Mouse (Mus musculus): ENCODE results near the gene Dock11. TPM values are rescaled to one million over a fixed set of nuclear protein-coding genes. Genes with fewer than 3 reads are reported as not detected.

Gene Dock11
- total RNA-seq, 2 experiments from 2014 or later, result 2.8 to 3.1 TPM

DNA sequence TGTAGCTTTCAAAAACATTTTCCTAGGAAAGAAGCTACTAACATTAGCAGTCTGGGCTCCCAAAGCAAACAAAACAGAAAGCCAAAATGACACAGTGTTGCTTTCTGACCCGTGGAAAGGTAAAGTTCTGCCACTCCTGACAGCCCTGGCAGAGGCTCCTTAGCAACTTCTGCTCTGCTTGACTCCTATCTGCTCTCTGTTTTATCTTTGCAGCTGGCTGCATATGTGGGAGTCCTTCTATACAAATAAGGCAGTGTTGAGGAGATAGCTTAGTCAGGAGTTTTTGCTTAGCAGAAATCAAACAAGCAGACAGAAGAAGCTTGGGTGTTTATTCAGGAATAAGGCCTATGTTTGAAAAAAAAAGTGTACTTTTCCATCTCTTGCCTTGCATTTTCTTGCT is 57.8 kb downstream of the Dock11 start:
- DNase-seq (ENCODE audit: low spot score), result no peak

DNA sequence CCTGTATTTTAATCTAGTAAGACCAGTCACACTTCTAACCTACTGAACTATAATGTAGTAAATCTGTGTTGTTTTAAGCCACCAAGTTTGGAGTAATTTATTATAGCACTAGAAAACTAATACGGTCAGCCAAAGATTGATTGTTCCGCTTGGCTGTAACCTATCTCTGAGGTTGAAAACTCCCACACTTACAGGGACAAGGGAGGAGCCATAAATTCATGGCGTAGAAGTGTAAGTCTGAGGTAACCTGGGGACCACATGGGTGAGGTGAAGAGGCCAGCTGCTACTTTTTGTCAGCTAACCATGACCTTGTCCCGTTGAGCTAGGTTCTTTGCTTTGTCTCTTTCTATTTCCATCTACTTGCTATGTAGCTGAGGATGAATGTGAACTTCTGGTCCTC is 61.5 kb downstream of the Dock11 start:
- no peak for DNase-seq (ENCODE audit: low spot score)

DNA sequence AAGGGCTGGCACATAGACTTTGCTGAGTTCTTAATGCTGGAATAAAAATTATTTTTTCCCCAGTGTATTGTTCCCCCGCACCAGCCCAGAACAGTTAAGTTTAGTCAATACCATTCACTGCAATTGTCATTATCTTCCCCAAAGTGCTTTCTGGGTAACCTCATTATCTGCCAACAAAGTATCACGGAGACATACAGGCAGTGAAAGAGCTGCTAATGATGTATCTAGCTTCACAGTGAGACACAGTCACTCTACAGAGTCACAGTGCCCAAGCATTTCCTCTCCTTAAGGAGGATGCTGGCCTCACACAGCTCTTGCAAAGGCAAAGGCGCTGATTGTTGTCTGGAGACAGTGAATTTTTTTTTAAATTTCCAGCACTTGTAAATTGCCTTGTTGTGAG is 63.3 kb downstream of the Dock11 start:
- DNase-seq (ENCODE audit: low spot score), result no peak

DNA sequence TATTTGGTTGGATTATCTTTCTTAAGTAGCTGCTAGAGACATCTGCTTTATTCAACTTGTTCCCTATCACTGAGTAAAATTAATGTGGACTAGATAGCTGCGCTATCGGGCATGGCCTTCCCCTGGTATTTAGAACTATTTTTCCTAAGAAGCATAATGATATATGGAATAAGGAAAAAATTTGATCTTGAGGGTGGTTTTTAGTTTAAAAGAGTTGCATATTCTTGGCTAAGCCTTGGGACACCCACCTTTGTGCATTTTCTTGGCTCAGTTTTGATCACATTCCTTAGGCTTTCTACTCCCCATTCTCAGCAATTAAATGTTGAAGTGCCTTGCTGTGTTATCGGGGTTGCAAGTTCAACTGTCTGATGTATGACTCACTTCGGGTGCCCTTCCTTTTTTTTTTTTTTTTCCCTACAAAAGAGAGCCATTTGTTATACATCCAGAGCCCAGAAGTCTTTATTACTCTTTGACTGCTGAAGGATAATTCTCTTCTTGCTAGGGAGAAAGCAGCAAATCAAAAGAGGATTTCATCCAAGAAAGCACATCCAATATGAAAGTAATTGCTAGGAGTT is 64.0 kb downstream of the Dock11 start:
- no peak for DNase-seq (ENCODE audit: low spot score)

DNA sequence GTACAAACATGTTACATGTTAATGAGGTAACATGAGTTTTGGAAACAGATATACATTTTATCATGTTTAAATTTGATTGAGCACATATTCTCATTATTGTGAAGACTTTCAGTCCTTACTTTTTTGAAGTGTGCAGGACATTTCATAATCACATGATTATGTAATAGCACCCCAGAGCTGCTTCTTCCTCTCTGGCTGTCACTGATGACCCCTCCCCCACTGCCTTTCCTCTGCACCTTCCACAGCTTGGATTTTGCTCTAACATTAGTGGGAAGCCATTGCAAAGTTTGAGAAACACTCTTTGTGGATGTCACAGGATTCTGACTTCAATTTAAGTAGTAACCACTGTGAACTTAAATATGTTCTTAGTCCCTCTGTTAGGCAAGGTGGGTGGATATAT is 67.6 kb downstream of the Dock11 start:
- DNase-seq (ENCODE audit: low spot score), result no peak

DNA sequence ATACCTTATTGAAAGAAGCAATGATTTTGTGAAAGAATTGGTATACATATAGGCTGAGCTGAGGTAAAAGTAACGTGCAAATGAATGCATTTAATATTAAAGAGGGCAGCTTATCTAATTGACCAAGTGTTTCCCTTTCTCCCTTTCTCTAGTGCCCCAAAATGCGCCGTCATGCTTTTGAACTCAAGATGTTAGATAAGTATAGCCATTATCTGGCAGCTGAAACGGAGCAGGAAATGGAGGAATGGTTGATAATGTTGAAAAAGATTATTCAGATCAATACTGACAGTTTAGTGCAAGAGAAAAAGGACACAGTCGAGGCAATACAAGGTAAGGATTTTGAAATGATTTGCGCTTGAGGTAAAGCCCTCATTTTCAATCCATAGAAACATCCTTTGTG is 74.5 kb downstream of the Dock11 start:
- DNase-seq (ENCODE audit: low spot score), result no peak

DNA sequence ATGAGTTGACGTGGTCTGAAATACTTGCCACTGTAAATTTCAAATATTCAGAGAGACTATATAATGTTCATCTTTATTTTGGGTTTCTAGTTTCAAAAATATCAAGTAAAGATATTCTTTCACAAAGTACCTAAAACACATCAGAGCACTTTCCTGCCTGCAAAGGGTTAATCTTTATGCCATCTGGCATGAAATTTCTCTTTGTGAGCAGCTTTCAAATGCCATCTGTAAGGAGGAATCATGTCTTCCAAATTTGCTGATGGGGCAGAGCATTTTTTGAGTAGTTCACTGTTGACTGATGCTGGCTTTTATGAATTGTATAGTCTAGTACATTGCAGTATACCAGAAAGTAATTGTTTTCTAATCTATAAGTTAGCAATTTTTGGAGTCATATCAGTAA is 80.6 kb downstream of the Dock11 start:
- DNase-seq (ENCODE audit: low spot score), result no peak

DNA sequence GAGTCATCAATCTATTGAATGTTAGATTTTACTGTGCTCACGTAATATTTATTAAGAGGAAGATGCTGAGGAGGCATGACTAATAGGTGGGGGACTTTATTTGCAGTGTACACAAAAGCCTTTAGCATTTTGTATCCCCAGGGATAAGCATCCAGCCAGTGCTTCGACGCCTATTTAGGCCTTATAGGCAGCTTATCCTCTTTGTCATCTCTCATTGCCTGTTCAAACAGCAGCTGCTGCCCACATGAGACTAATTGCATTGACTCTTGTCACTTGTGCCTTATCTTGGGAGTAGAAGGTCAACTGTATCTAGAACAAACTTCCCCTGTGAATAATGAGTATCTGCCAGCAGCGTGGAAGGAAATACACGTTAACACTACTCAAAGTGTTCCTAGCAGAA is 88.0 kb downstream of the Dock11 start:
- no peak for DNase-seq (ENCODE audit: low spot score)

DNA sequence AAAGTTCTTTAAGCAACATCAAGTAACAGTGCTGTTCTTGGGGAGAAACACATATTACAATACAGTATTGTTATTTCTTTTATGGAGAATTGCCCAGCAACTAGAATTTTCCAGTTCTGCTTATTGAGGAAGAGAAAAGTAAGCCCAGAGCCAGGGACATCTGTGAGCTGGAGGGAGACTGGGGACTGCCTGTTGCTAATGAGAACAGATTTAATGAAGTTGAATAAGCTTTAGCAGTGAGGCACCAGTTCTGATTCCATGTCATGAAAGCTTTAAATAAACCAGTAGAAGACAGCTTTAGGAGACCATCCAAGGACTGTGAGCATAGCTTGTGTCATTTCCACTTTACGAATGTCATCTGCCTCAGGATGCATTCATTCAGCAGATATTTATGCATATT is 99.3 kb downstream of the Dock11 start:
- DNase-seq (ENCODE audit: low spot score), result no peak

DNA sequence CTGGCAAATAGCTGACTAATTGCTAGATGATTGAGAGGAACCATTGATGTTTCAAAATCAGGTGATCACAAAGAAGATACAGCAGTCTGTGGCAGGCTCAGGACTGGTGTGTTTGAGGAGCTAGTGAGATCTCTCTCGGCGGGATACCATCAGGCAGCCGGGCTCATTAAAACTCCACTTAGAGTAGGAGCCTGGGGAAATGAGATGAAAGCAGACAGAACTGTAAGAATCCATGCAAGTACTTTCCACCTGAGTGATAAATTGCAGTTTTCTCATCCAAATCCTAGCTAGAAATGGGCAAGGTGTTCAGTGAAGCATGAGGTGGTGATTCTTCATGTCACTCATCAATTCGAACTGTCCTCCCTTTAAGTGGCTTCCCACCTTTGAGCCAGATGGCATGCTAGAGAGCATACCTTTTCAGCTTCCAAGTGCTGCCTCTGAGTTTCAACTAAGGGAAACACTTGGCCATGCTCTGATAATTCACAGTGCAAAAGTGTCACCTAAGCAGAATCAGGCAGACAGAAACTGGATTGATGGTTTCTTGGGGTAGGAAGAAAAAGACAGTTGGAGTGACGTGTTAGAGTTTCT is 102.0 kb downstream of the Dock11 start:
- DNase-seq (ENCODE audit: low spot score), result no peak

DNA sequence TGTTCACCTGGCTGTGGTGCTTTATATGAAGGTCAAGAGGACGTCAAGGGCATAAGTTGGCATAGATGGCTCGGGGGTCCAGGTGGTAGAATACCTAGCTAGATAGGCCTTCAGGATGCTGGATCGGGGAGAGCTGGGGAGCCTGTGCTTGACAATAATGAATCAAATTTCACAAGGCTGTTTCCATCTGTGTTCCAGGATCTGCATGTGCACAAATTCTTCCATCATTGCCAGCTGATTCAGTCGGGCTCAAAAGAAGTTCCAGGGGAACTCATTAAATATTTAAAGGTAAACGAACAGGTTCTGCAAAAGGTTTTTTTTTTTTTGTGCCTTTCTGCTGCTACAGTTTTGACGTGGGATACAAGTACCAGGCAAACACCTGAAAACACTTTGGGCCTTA is 105.6 kb downstream of the Dock11 start:
- DNase-seq (ENCODE audit: low spot score), result no peak

DNA sequence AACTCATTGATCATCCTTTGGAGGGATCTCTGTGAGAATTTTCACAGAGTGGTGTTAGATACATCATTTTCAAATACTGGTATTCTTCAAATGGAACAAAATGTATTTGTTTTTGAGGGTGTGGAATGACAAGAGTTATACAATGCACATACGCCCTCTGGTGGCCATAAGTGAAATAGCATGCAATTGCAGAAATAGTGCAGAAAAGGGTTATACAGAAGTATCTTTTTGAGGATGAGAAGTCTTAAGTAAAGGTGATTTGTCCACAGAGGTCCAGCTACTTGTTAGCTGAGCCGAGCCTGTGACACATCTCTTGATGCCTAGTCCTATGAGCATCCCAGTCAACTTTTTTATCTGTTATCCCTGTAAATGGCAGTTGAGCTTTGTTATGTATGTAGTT is 108.4 kb downstream of the Dock11 start:
- DNase-seq (ENCODE audit: low spot score), result peak; percentile 3

DNA sequence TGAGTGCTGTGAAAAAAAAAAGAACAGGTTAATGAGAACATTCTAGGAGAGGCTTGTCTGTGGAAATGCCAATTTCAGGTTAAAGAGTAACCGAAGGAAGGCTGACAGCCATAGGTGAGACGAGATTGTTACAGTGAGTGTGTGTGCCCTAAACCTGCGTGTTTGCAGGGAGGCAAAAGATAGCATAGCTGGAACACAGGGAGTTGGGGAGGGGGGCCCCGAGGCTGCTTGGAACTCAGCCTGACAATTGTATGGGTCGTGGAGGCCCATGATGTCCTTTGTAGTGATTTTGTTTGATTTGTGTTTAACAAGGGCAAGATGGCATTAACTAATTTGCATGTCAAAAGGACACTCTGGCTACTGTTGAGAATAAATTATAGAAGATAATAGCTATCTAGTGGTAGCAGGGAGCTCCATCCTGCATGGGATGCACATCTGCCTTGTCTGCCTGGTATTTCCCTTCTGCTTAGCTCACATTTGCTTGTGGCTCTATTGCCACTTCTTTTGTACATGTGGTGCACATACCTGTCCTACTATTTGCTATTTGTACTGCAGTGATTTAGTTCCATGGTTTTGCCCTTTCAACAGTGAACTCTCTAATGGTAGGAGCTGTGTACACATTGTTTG is 109.3 kb downstream of the Dock11 start:
- no peak for DNase-seq (ENCODE audit: low spot score)

DNA sequence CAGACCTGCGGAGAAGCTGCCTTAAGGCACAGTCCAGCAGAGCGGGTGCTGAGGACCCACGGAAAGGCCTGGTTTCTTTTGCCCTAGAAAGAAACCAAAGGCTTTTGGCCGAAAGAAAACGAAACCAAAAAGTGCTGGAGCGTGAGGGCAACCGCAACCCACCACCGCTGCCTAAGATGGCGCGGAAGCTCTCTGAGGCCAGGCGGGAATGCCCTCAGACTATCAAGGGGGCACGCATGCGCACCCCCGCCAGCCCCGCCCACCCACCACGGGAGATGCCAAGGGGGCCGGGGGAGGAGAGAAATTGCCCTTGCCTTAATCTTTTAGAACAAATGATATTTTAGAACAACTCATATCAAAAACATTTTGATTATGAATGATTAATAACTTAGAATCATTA is 137.0 kb downstream of the Dock11 start:
- DNase-seq (ENCODE audit: low spot score), result no peak

DNA sequence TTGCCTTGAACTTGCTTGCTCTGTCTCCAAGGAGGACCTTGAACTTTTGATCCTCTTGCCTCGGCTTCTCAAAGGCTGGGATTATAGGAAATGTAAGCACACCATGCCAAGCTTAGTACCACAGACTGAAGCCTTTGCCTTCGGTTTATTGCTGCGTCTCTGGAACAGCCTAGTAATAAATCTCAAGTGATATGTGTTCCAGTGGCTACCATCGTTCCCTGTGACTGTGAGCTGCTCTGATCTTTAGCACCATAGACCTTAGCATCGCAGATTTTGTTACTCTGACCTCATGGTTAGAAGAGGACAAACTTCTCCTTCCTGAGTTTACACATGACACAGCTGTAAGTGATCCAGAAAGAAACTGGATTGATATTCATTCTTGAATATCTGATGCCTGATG is 142.5 kb downstream of the Dock11 start:
- no peak for DNase-seq (ENCODE audit: low spot score)

DNA sequence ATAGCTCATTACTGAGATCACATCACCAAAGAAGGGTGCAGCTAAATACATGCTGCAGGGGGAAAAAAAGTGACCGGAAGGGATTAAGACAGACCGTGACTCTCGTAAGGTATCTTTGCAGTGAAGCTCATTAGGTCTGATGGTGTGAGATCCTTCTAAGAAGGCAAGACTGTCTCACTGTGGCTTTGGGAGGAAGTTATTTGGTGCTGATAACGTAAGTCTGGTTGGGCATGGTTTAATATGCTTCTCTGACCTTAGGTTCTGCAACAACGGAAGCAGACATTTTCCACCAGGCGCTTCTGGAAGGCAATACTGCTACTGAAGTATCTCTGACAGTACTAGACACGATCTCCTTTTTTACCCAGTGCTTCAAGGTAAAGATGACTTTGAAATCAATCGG is 145.4 kb downstream of the Dock11 start:
- no peak for DNase-seq (ENCODE audit: low spot score)

DNA sequence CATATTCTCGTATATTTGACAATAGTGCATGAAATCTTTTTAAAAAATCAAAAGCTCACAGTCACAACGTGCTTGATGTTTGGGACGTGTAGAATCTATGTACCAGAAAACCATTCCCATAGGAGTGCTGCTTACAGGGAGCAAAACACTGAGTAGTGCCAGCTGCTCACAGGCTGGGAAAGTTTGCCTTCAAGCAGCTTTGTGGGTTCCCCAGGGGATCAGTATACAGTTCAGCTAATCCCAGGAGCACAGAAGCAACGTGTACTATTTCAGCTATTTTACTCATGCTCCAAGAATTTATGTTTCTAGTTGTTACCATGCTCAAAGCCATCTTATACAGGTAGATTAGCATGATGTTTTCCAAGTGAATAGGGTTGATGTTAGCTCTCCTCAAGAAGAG is 157.1 kb downstream of the Dock11 start:
- no peak for DNase-seq (ENCODE audit: low spot score)

DNA sequence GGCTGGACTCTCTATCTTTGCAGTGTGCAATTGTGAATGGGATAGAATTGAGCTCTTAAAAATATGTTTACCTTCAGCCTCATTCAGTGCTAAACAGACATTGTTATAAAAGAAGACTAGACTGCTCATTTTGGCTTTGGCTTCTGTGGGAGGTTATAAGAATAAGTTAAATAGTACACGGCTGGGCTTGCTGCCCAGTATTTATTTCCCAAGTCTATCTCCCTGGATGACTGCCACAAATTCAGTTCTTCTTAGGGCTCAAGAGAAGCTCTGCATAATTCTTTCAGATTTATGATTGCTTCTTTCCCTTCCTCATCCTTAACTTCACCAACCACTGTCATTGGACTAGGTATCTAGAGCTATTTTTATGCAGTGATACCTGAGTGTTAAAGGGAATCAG is 158.8 kb downstream of the Dock11 start:
- peak; percentile 18 for DNase-seq (ENCODE audit: low spot score)

DNA sequence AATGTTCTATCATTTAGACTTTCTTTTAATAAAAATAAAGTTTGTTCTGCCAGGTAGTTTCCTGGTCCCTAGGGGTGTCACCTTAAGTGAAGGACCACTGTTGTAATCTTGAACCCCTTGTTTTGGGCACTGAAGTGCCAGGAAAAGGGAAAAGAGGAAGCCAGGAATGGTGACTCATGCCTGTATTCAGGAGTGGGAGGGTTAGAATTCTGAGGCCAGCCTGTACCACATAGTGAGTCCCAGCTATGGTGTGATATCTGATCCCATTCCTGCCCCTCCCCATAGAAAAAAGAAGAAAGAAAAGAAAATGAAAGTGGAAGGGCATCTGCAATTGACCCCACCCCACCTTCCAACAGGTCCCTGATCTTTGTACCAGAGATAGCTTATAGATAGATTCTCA is 161.7 kb downstream of the Dock11 start:
- no peak for DNase-seq (ENCODE audit: low spot score)

DNA sequence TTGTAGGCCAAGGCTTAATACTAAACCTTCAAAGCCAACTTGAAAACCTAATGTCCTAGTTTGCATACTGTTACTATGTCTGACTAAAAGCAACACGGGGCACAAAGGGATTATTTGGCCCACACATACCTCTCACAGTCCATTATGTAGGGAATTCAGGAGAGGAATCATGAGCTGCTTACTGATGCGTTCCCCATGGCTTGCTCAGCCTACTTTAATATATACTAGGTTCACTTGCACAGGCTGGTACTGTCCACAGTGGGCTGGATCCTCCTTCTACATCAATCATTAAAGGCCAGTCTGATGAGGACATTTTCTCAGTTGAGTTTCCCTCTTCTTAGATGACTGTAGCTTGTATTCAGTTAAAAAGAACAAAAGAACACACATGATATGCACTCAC is 185.4 kb downstream of the Dock11 start:
- no peak for DNase-seq (ENCODE audit: low spot score)

DNA sequence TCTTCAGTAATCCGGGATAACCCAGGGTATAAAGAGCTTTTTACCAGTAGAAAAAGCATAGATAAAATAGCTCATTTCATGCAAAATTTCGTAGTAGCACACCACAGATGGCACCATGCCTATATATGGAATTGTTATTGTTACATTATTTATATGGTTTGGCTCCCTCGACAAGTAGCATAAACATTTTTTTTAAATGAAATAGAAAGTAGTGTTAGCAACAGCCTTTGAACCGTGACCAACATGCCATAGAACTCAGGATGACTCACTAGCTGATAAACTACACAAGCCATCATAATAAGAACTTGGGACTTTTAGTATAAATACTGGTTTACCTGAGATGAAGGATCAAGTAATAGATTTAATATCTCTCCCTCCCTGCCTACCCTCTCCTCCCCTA is 188.5 kb downstream of the Dock11 start:
- no peak for DNase-seq (ENCODE audit: low spot score)

DNA sequence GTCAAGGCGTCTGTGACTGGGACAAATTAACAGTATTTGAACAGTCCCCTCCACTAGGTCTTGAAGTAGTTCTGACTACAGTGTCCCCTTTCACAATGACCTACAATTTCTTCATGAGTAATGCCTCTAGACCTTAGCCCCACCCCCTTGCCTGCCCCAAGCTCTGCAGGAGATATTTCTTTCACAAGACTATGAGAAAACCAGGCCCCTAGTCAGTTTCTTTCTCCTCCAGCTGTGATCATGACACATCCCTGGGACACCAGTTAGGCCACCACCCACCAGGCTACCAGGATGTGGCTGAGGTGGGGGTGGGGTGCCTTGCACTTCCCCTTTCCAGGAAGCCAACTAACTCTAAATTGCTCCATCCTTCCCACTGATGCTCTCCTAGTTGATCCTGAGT is 194.3 kb downstream of the Dock11 start:
- DNase-seq (ENCODE audit: low spot score), result peak; percentile 4

DNA sequence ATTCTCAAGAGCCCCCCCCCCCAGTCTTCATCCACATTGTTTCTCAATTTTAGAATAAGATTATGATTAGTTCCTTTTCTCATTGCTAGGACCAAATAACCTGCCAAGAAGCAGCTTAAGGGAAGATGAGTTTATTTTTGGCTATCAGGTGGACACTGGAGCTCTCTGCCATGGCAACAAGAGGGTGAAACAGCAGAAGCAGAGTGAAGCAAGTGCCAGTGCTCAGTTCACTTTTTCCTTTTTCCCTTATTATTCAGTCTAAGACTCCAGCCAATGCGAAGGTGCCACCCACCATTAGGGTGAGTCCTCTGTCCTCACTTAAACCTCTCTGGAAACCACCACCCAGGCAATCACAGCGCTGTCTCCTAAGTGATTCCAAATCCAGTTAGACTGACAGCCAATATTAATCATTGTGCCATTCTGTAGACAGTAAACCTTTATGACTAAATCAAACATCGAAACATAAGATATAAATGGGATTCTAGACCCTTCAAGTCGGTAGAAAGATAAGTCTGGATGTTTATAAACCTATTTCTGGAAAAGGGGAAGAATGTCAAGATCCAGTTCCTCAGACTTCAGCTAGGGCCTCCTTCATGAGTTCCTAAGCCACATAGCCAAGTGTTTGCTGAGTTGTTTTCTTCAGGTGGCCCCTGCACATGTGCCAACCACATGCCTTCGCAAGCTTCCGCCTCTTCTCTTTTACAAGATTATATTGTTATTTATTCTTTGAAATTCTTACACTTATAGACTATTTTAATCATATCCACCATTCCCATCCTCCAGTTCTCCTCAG is 200.0 kb downstream of the Dock11 start:
- DNase-seq (ENCODE audit: low spot score), result no peak

Measured in gastrocnemius, adult 18-20 months (tissue).